Mouse (Mus musculus): ENCODE measurements around the gene Eif5. TPM values are rescaled to one million over a fixed set of nuclear protein-coding genes. Genes with fewer than 3 reads are reported as not detected.
"Not testable (repeated sequence)": the region's sequence is repeated elsewhere in the genome, so short reads cannot be mapped to it uniquely, and the experiment has no call there.

The Eif5 gene
- 100 to 1,000 TPM; 218 to 276 TPM for total RNA-seq (2021)
- long read RNA-seq, experiment 1, full-length matches to known transcripts = 230 of 295 reads
- long read RNA-seq, experiment 1, partial matches to known transcripts = 46 of 295 reads
- long read RNA-seq, experiment 1, other reads (novel, unspliced or antisense) = 19 of 295 reads
- long read RNA-seq, experiment 2, full-length matches to known transcripts = 273 of 362 reads
- long read RNA-seq, experiment 2, partial matches to known transcripts = 59 of 362 reads
- long read RNA-seq, experiment 2, other reads (novel, unspliced or antisense) = 30 of 362 reads

GRCm38 (mm10) chr12:111537796-111538291 is at the start of gene Eif5:
Eif5 (plus strand) TSS chr12:111538016.
- DNase-seq (ENCODE audit: low spot score in 2 of 2) = peak; percentile 99 to 100

DNA sequence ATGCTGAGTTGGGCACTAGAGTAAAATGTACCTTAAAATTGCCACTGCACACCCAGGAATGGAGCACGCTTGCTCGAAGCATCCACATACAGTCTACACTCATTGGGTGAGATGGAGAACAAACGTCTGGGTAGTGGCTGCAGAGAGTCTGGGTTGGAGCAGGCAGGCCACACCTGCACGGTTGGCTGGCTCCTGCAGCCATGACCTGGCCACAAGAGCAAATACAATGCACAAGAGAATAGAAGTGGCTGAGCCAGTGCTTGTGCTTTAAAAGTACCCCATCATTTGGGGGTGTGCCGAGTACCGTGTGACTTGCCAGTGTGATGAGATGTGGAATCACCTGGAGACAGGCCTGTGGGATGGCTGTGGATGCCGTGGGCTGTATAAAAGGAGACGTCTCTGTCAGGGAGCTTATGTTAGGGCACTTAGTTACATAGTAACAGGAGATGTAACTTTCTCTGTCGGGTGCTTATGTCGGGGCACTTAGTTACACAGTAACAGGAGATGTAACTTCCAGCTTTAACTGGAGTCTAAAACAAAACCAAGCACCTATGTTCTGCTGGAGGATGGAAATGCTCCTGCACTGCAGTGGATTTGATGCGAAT is 48.5 kb upstream of the Eif5 start:
- no peak for DNase-seq (ENCODE audit: low spot score in 2 of 2)

- DNase-seq (ENCODE audit: low spot score in 2 of 2) = no peak
These were observed 42.9 kb upstream of the Eif5 start for GRCm38 (mm10) chr12:111494931-111495330.

GRCm38 (mm10) chr12:111497076-111497475 is 40.7 kb upstream of the Eif5 start:
- no peak for DNase-seq (ENCODE audit: low spot score in 2 of 2)

DNA sequence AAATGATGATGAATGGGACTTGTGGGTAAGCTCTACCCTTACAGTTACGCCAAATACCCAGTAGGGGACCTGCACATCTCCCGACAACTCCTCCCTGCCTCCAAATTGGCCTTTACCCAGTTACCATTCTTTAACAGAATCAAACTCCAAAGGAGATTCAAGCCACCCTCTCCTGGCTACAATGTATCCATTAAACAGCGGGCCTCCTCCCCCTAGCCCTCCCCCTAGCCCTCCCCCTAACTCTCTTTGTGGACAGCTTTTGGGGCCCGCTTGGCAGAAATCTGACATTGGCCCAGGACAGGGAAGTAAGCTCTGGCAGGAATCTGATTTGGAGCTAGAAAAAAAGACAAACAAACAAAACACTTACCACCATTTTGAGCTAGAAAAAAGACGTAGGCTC is 38.2 kb upstream of the Eif5 start:
- peak in 1 of 2 experiments; percentile 42 for DNase-seq (ENCODE audit: low spot score in 2 of 2)

DNA sequence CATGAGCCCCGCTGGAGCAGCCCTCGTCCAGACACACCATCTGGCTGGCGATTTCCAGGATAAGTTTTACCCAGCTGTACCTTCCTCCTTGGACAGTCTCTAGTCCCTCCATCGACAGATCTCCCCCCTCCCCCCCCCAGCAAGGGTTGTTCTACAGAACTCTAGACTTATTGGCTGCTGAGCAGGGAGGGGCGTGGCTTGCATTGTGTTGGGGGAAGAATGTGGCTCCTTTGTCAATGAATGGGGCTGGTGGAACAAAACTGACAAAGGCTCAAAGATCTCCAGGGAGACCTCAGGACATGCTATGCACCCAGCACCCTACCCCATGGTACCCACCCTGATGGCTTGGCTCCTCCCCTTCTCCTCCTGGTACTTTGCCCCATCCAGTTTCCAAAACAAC is 37.1 kb upstream of the Eif5 start:
- no peak for DNase-seq (ENCODE audit: low spot score in 2 of 2)

GRCm38 (mm10) chr12:111503063-111503567 is 34.7 kb upstream of the Eif5 start:
- no peak for DNase-seq (ENCODE audit: low spot score in 2 of 2)

DNA sequence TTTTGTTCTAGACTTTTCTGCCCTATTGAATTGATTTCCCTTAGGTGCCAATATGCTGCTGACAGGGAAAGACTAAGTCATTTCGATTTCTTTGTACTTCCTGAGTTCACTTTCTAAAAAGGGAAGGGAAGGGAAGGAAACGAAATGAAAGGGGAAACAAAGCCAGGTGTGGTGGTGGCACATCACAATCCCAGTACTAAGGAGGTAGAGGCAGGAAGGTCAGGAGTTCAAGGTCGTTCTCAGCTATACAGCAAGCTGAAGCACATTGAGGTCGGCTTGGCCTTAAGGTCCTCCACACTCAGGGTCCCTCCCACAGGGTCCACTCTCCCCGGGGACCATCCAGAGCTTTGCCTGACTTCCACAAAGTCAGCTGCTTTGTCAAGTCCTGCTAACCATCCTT is 34.2 kb upstream of the Eif5 start:
- no peak for DNase-seq (ENCODE audit: low spot score in 2 of 2)

- peak; percentile 96 to 98 for DNase-seq (ENCODE audit: low spot score in 2 of 2)
These were observed 32.9 kb upstream of the Eif5 start for GRCm38 (mm10) chr12:111504904-111505303.

GRCm38 (mm10) chr12:111507001-111507400 is 30.8 kb upstream of the Eif5 start:
- no peak for DNase-seq (ENCODE audit: low spot score in 2 of 2)

DNA sequence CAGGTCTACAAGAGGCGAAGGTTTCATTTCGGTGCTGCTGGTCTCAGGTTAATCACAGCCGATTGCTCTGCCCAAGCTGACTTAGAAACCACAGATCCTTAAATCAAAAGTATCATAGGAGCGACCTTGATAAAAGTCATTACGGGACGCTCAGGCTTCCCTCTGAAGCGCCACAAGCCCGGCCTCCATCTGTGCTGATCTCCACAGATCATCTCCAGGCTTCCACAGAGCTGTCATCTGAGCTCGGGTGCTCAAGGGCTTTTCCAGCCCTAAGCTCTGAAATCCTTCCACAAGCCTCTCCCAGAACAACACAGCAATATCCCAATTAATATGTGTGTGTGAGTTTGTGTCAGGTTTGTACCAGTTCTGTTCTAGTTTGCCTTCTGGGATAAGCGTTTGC is 29.9 kb upstream of the Eif5 start:
- no peak for DNase-seq (ENCODE audit: low spot score in 2 of 2)

- DNase-seq (ENCODE audit: low spot score in 2 of 2) = not testable (repeated sequence)
These were observed 29.4 kb upstream of the Eif5 start for GRCm38 (mm10) chr12:111508438-111508837.

GRCm38 (mm10) chr12:111512572-111513063 is 25.2 kb upstream of the Eif5 start:
- no peak for DNase-seq (ENCODE audit: low spot score in 2 of 2)

- peak in 1 of 2 experiments; percentile 66 for DNase-seq (ENCODE audit: low spot score in 2 of 2)
These were observed 24.1 kb upstream of the Eif5 start for GRCm38 (mm10) chr12:111513673-111514072.

- peak in 1 of 2 experiments; percentile 37 for DNase-seq (ENCODE audit: low spot score in 2 of 2)
These were observed 23.5 kb upstream of the Eif5 start for GRCm38 (mm10) chr12:111514231-111514792.

GRCm38 (mm10) chr12:111514874-111515649 is 22.8 kb upstream of the Eif5 start:
- no peak for DNase-seq (ENCODE audit: low spot score in 2 of 2)

- no peak for DNase-seq (ENCODE audit: low spot score in 2 of 2)
These were observed 21.9 kb upstream of the Eif5 start for GRCm38 (mm10) chr12:111515920-111516319.

- no peak for DNase-seq (ENCODE audit: low spot score in 2 of 2)
These were observed 21.0 kb upstream of the Eif5 start for GRCm38 (mm10) chr12:111516826-111517225.

- no peak for DNase-seq (ENCODE audit: low spot score in 2 of 2)
These were observed 19.9 kb upstream of the Eif5 start for GRCm38 (mm10) chr12:111517901-111518300.

- DNase-seq (ENCODE audit: low spot score in 2 of 2) = no peak
These were observed 19.4 kb upstream of the Eif5 start for GRCm38 (mm10) chr12:111518391-111518790.

DNA sequence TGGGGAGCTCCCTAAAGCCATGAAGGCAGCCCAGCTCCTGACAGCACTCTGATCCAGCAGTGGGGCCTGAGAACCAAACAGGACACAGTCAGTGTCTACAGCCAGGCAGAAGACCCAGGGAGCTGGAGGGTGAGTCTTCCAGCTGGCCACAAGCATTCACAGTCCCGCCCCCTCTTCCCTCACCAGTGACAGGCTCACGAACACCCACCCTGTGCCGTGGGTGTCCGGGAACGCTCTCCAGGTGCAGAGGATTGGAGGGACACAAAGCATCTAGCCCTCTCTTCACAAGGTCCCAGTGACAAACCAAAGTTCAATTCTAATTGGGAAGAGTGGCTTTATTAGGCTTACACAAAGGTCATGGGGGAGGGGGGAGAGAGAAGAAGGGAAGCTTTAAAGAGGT is 18.0 kb upstream of the Eif5 start:
- DNase-seq (ENCODE audit: low spot score in 2 of 2) = no peak

Measured in layer of hippocampus, postnatal 14 days (tissue).